Mouse (Mus musculus): ENCODE results near the gene Olfr1411. TPM values are rescaled to one million over a fixed set of nuclear protein-coding genes. Genes with fewer than 3 reads are reported as not detected.

The Olfr1411 gene
- total RNA-seq, 1 experiment from 2014 or later: not detected

GRCm38 (mm10) chr1:92638181-92638580, 44.0 kb downstream of the Olfr1411 start:
- ATAC-seq (replicated peaks; ENCODE audit: low read depth, poor library complexity, severe bottlenecking): no peak

- ATAC-seq (replicated peaks; ENCODE audit: low read depth, poor library complexity, severe bottlenecking): no peak
Measured at GRCm38 (mm10) chr1:92638736-92639135, 44.5 kb downstream of the Olfr1411 start.

- peak; percentile 31 for ATAC-seq (replicated peaks; ENCODE audit: low read depth, poor library complexity, severe bottlenecking)
Measured at GRCm38 (mm10) chr1:92640393-92640792, 46.2 kb downstream of the Olfr1411 start.

DNA sequence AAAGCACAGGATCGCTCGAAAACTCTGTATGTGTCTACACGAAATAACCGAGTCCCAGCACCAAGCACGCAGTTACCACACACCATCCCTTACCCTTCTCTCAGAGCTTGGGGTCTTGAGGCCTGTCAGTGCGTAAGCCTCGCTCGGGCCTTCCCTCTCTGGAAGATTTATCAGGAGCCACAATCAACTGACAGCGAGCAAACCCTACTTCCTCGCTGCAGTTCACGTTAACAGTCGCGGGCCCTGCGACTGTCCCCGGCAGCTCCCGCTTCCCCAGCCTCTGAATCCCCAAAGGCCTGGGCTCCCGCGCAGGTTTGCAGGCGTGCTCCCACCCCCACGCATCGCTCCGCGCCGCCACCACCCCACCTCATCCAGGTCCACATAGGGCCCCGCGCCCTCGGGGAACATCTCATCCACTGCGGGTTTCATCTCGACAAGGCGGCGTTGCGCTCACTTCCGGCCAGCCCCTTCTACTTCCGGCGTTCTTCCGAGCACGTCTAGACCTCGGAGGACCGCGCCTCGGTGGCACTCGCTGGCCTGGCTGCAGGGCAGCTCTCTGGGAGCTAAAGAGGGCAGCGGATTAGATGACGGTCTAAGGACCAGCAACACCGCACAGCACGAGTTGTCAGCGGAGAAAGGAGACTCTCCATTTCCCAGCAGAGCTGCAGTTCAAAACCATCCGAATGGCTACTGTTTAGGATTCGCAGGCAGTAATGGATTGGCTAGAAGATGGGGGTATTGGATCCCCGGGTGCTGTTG, 47.5 kb downstream of the Olfr1411 start, which contains the start of gene Cops9:
Gene Cops9 (minus strand): TSS at position 472 of the 759 bp plus-strand sequence.
- peak; percentile 85 for ATAC-seq (replicated peaks; ENCODE audit: low read depth, poor library complexity, severe bottlenecking)

DNA sequence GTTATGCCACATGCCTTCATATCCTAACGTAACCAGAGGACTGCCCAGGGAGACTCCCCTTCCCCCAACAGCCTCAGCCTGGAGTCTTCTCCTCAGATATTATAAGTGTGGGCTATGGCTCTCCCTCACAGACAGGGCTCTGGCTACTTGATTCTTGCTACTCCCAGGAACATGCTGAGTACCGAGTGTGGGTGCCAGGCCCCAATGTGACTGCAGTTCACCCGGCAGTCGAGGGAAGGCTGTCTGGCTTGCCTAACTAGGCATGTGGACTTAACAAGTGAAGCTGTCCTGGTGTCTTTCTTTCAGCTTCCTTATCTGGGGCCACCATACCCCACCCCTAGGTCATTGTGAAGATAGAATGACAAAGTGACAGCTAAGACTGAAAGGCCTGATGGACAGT, 49.5 kb downstream of the Olfr1411 start:
- no peak for ATAC-seq (replicated peaks; ENCODE audit: low read depth, poor library complexity, severe bottlenecking)

GRCm38 (mm10) chr1:92644916-92645315, 50.7 kb downstream of the Olfr1411 start:
- ATAC-seq (replicated peaks; ENCODE audit: low read depth, poor library complexity, severe bottlenecking): no peak

- no peak for ATAC-seq (replicated peaks; ENCODE audit: low read depth, poor library complexity, severe bottlenecking)
Measured at GRCm38 (mm10) chr1:92646111-92646510, 51.9 kb downstream of the Olfr1411 start.

GRCm38 (mm10) chr1:92646601-92647000, 52.4 kb downstream of the Olfr1411 start:
- no peak for ATAC-seq (replicated peaks; ENCODE audit: low read depth, poor library complexity, severe bottlenecking)

GRCm38 (mm10) chr1:92647026-92647425, 52.8 kb downstream of the Olfr1411 start:
- ATAC-seq (replicated peaks; ENCODE audit: low read depth, poor library complexity, severe bottlenecking): no peak

Other genes with a start within 250 kb of the Olfr1411 start
- 93.3 and 103 TPM in 2 replicates for gene Ndufa10, start 120.6 kb upstream of the Olfr1411 start, total RNA-seq (2017)
- gene Olfr1416, start 109.3 kb upstream of the Olfr1411 start, total RNA-seq (2017): not detected in 2 replicates
- gene Olfr1415, start 98.3 kb upstream of the Olfr1411 start, total RNA-seq (2017): not detected in 2 replicates
- gene Olfr1414, start 75.8 kb upstream of the Olfr1411 start, total RNA-seq (2017): not detected in 2 replicates
- gene Olfr1413, start 23.1 kb upstream of the Olfr1411 start, total RNA-seq (2017): not detected in 2 replicates
- gene Olfr1412, start 8.6 kb upstream of the Olfr1411 start, total RNA-seq (2017): not detected in 2 replicates
- gene Olfr1410, start 11.4 kb downstream of the Olfr1411 start, total RNA-seq (2017): not detected in 2 replicates
- gene Olfr12, start 23.4 kb downstream of the Olfr1411 start, total RNA-seq (2017): not detected in 2 replicates
- 124 and 156 TPM in 2 replicates for gene Cops9, start 47.6 kb downstream of the Olfr1411 start, total RNA-seq (2017)
- 6.0 and 8.2 TPM in 2 replicates for gene Otos, start 54.4 kb downstream of the Olfr1411 start, total RNA-seq (2017)
- 11.5 and 11.8 TPM in 2 replicates for gene Gpc1, start 237.2 kb downstream of the Olfr1411 start, total RNA-seq (2017)